Mouse (Mus musculus): ENCODE results near the gene Lao1. TPM values are rescaled to one million over a fixed set of nuclear protein-coding genes. Genes with fewer than 3 reads are reported as not detected.
"Not testable (repeated sequence)": the region's sequence is repeated elsewhere in the genome, so short reads cannot be mapped to it uniquely, and the experiment has no call there.

The Lao1 gene
- polyA plus RNA-seq (2014; fragmentation: Nextera tagmentation; extraction: Ambion mirVana), result not detected in 2 replicates

- H3K4me2 ChIP-seq (ENCODE audit: low read depth, low read length), result no peak within 1 kb of the TSS
- 87% methylated on average over 2 of the region's 2 CpGs for WGBS
- no peaks in the 10 kb centered on the region for H3K36me3 ChIP-seq (ENCODE audit: control insufficient read depth, insufficient read depth, low read length)
- no peak within 1 kb of the TSS for H3K9ac ChIP-seq (replicated peaks; ENCODE audit: low read depth, low read length)
- H3K4me1 ChIP-seq (ENCODE audit: control insufficient read depth, insufficient read depth, low read length), result no peaks in the 10 kb centered on the region
- no peak for ATAC-seq (ENCODE audit: low read depth)
- no peaks in the 10 kb centered on the region for H3K9me3 ChIP-seq (ENCODE audit: control insufficient read depth, low read length)
- no peaks in the 10 kb centered on the region for H3K27me3 ChIP-seq (ENCODE audit: control insufficient read depth, insufficient read depth, low read length)
- H3K27ac ChIP-seq (ENCODE audit: low read depth, low read length), result no peak within 1 kb of the TSS
- no peak within 1 kb of the TSS for H3K4me3 ChIP-seq (ENCODE audit: low read depth, low read length)
Observed at GRCm38 (mm10) chr4:118961141-118961628, at the start of gene Lao1. Gene Lao1, plus strand, starts transcription at chr4:118961578.

- not testable (repeated sequence) for H3K9me3 ChIP-seq (ENCODE audit: control insufficient read depth, low read length); H3K27me3 ChIP-seq (ENCODE audit: control insufficient read depth, insufficient read depth, low read length); H3K27ac ChIP-seq (ENCODE audit: low read depth, low read length); ATAC-seq (ENCODE audit: low read depth); H3K4me3 ChIP-seq (ENCODE audit: low read depth, low read length); H3K36me3 ChIP-seq (ENCODE audit: control insufficient read depth, insufficient read depth, low read length); H3K4me1 ChIP-seq (ENCODE audit: control insufficient read depth, insufficient read depth, low read length); H3K4me2 ChIP-seq (ENCODE audit: low read depth, low read length); H3K9ac ChIP-seq (replicated peaks; ENCODE audit: low read depth, low read length)
- WGBS, result 63% methylated on average over 2 of the region's 2 CpGs
Observed at GRCm38 (mm10) chr4:118917365-118917764, 44.0 kb upstream of the Lao1 start, which contains the start of gene Olfr1329. Gene Olfr1329, minus strand, starts transcription at chr4:118917465.

- not testable (repeated sequence) for H3K36me3 ChIP-seq (ENCODE audit: control insufficient read depth, insufficient read depth, low read length); H3K27ac ChIP-seq (ENCODE audit: low read depth, low read length); H3K4me3 ChIP-seq (ENCODE audit: low read depth, low read length); H3K4me1 ChIP-seq (ENCODE audit: control insufficient read depth, insufficient read depth, low read length); ATAC-seq (ENCODE audit: low read depth); H3K4me2 ChIP-seq (ENCODE audit: low read depth, low read length); H3K9me3 ChIP-seq (ENCODE audit: control insufficient read depth, low read length); H3K9ac ChIP-seq (replicated peaks; ENCODE audit: low read depth, low read length); H3K27me3 ChIP-seq (ENCODE audit: control insufficient read depth, insufficient read depth, low read length)
- 76% methylated on average over 3 of the region's 3 CpGs for WGBS
Observed at GRCm38 (mm10) chr4:118931326-118931725, 30.1 kb upstream of the Lao1 start.

- Histone ChIP-seq H3K9me3 (ENCODE audit: control insufficient read depth, low read length) (no peaks in the 10 kb centered on the region), H3K4me2 (ENCODE audit: low read depth, low read length) (no peak within 1 kb of the TSS), H3K27me3 (ENCODE audit: control insufficient read depth, insufficient read depth, low read length) (no peaks in the 10 kb centered on the region), H3K9ac (replicated peaks; ENCODE audit: low read depth, low read length) (no peak within 1 kb of the TSS), H3K27ac (ENCODE audit: low read depth, low read length) (no peak within 1 kb of the TSS), H3K36me3 (ENCODE audit: control insufficient read depth, insufficient read depth, low read length) (no peaks in the 10 kb centered on the region), H3K4me1 (ENCODE audit: control insufficient read depth, insufficient read depth, low read length) (no peaks in the 10 kb centered on the region), H3K4me3 (ENCODE audit: low read depth, low read length) (no peak within 1 kb of the TSS)
- WGBS, result 58% methylated on average over 2 of the region's 2 CpGs
- ATAC-seq (ENCODE audit: low read depth), result no peak
Observed at GRCm38 (mm10) chr4:118938512-118938911, 22.9 kb upstream of the Lao1 start, which contains the start of gene Olfr1328. Gene Olfr1328, minus strand, starts transcription at chr4:118938612.

GRCm38 (mm10) chr4:118958812-118959211 is 2.6 kb upstream of the Lao1 start:
- Histone ChIP-seq H3K27me3 (ENCODE audit: control insufficient read depth, insufficient read depth, low read length) (no peaks in the 10 kb centered on the region), H3K4me3 (ENCODE audit: low read depth, low read length) (no peak overlapping the region), H3K4me1 (ENCODE audit: control insufficient read depth, insufficient read depth, low read length) (no peaks in the 10 kb centered on the region), H3K4me2 (ENCODE audit: low read depth, low read length) (no peak overlapping the region), H3K36me3 (ENCODE audit: control insufficient read depth, insufficient read depth, low read length) (no peaks in the 10 kb centered on the region), H3K9ac (replicated peaks; ENCODE audit: low read depth, low read length) (no peak overlapping the region), H3K27ac (ENCODE audit: low read depth, low read length) (no peak overlapping the region), H3K9me3 (ENCODE audit: control insufficient read depth, low read length) (no peaks in the 10 kb centered on the region)
- no peak for ATAC-seq (ENCODE audit: low read depth)
- WGBS, result 95% methylated on average over 7 of the region's 7 CpGs

- Histone ChIP-seq H3K4me1 (ENCODE audit: control insufficient read depth, insufficient read depth, low read length) (no peaks in the 10 kb centered on the region), H3K9me3 (ENCODE audit: control insufficient read depth, low read length) (no peaks in the 10 kb centered on the region), H3K27ac (ENCODE audit: low read depth, low read length) (no peak overlapping the region), H3K4me2 (ENCODE audit: low read depth, low read length) (no peak overlapping the region), H3K27me3 (ENCODE audit: control insufficient read depth, insufficient read depth, low read length) (no peaks in the 10 kb centered on the region), H3K4me3 (ENCODE audit: low read depth, low read length) (no peak overlapping the region), H3K9ac (replicated peaks; ENCODE audit: low read depth, low read length) (no peak overlapping the region), H3K36me3 (ENCODE audit: control insufficient read depth, insufficient read depth, low read length) (no peaks in the 10 kb centered on the region)
- ATAC-seq (ENCODE audit: low read depth), result no peak
- WGBS, result 95% methylated on average over 15 of the region's 15 CpGs
Observed at GRCm38 (mm10) chr4:118967711-118968110, 6.3 kb downstream of the Lao1 start.

- Histone ChIP-seq H3K9me3 (ENCODE audit: control insufficient read depth, low read length) (no peaks in the 10 kb centered on the region), H3K4me3 (ENCODE audit: low read depth, low read length) (no peak overlapping the region), H3K9ac (replicated peaks; ENCODE audit: low read depth, low read length) (no peak overlapping the region), H3K4me2 (ENCODE audit: low read depth, low read length) (no peak overlapping the region), H3K4me1 (ENCODE audit: control insufficient read depth, insufficient read depth, low read length) (no peaks in the 10 kb centered on the region), H3K36me3 (ENCODE audit: control insufficient read depth, insufficient read depth, low read length) (no peaks in the 10 kb centered on the region), H3K27me3 (ENCODE audit: control insufficient read depth, insufficient read depth, low read length) (no peaks in the 10 kb centered on the region), H3K27ac (ENCODE audit: low read depth, low read length) (no peak overlapping the region)
- 80% methylated on average over 2 of the region's 2 CpGs for WGBS
- ATAC-seq (ENCODE audit: low read depth), result no peak
Observed at GRCm38 (mm10) chr4:118973281-118973680, 11.9 kb downstream of the Lao1 start.

GRCm38 (mm10) chr4:118985291-118985690 is 23.9 kb downstream of the Lao1 start:
- no peaks in the 10 kb centered on the region for H3K4me1 ChIP-seq (ENCODE audit: control insufficient read depth, insufficient read depth, low read length)
- no peak for ATAC-seq (ENCODE audit: low read depth)
- no peaks in the 10 kb centered on the region for H3K27me3 ChIP-seq (ENCODE audit: control insufficient read depth, insufficient read depth, low read length)
- H3K9me3 ChIP-seq (ENCODE audit: control insufficient read depth, low read length), result no peaks in the 10 kb centered on the region
- H3K36me3 ChIP-seq (ENCODE audit: control insufficient read depth, insufficient read depth, low read length), result no peaks in the 10 kb centered on the region
- H3K4me2 ChIP-seq (ENCODE audit: low read depth, low read length), result no peak overlapping the region
- H3K4me3 ChIP-seq (ENCODE audit: low read depth, low read length), result no peak overlapping the region
- 85% methylated on average over 4 of the region's 4 CpGs for WGBS
- H3K27ac ChIP-seq (ENCODE audit: low read depth, low read length), result no peak overlapping the region
- no peak overlapping the region for H3K9ac ChIP-seq (replicated peaks; ENCODE audit: low read depth, low read length)

- Histone ChIP-seq H3K4me3 (ENCODE audit: low read depth, low read length) (no peak overlapping the region), H3K9me3 (ENCODE audit: control insufficient read depth, low read length) (no peaks in the 10 kb centered on the region), H3K27me3 (ENCODE audit: control insufficient read depth, insufficient read depth, low read length) (no peaks in the 10 kb centered on the region), H3K9ac (replicated peaks; ENCODE audit: low read depth, low read length) (no peak overlapping the region), H3K4me1 (ENCODE audit: control insufficient read depth, insufficient read depth, low read length) (no peaks in the 10 kb centered on the region), H3K36me3 (ENCODE audit: control insufficient read depth, insufficient read depth, low read length) (no peaks in the 10 kb centered on the region), H3K4me2 (ENCODE audit: low read depth, low read length) (no peak overlapping the region), H3K27ac (ENCODE audit: low read depth, low read length) (no peak overlapping the region)
- 9% methylated on average over 3 of the region's 3 CpGs for WGBS
- no peak for ATAC-seq (ENCODE audit: low read depth)
Observed at GRCm38 (mm10) chr4:118988535-118988934, 27.2 kb downstream of the Lao1 start.
